Mouse (Mus musculus) lung, embryonic 15.5 days (tissue): ENCODE results near the gene Gm11437. TPM values are rescaled to one million over a fixed set of nuclear protein-coding genes. Genes with fewer than 3 reads are reported as not detected.

Experiments
- ATAC-seq: fragments of 200-750 bp; cut with Nextera tagmentation; 2 replicates; pipeline ENCODE4 v1.8.0; 2017; ENCODE audit warnings: moderate number of reproducible peaks, borderline replicate concordance; ENCODE audit not compliant: low FRiP score, low TSS enrichment; ENCODE audit errors: extremely low read depth
- H3K27ac ChIP-seq: fragments of 300-500 bp; sonication (generic); 2 replicates; pipeline ENCODE4 v1.5.1; 2015; ENCODE audit warnings: moderate library complexity, mild to moderate bottlenecking, inconsistent platforms
- H3K27me3 ChIP-seq: fragments of 300-500 bp; sonication (generic); 2 replicates; pipeline ENCODE4 v1.6.1; 2015; ENCODE audit warnings: inconsistent platforms
- H3K36me3 ChIP-seq: fragments of 300-500 bp; sonication (generic); 2 replicates; pipeline ENCODE4 v1.6.1; 2015; ENCODE audit warnings: inconsistent platforms
- H3K4me1 ChIP-seq: fragments of 300-500 bp; sonication (generic); 2 replicates; pipeline ENCODE4 v1.6.1; 2015; ENCODE audit warnings: inconsistent platforms
- H3K4me2 ChIP-seq: fragments of 300-500 bp; sonication (generic); 2 replicates; pipeline ENCODE4 v1.6.1; 2015; ENCODE audit warnings: inconsistent platforms, mild to moderate bottlenecking, moderate library complexity
- H3K4me3 ChIP-seq: fragments of 300-500 bp; sonication (generic); 2 replicates; pipeline ENCODE4 v1.5.1; 2015; ENCODE audit warnings: mild to moderate bottlenecking, inconsistent platforms
- H3K9ac ChIP-seq: fragments of 300-500 bp; sonication (generic); 2 replicates; pipeline ENCODE4 v1.6.1; 2015; ENCODE audit warnings: inconsistent platforms
- H3K9me3 ChIP-seq: fragments of 300-500 bp; sonication (generic); 2 replicates; pipeline ENCODE4 v1.6.1; 2016; ENCODE audit warnings: inconsistent platforms
- WGBS: fragments of 180-500 bp; shearing (Covaris S2); methylation state at CpG from one replicate; pipeline ENCODE4 v1.1.7; 2015; 5-methylcytosine and 5-hydroxymethylcytosine counted together
- polyA plus RNA-seq: library from polyadenylated mRNA; unstranded; fragments of >200 nt; fragmentation: Nextera tagmentation; extraction: Ambion mirVana; gene quantifications from 2 replicates; pipeline ENCODE4 v1.2.1, GENCODE M21; 2015

Gm11437 gene
- polyA plus RNA-seq, 1 experiment from 2014 or later, result 0.11 TPM

DNA sequence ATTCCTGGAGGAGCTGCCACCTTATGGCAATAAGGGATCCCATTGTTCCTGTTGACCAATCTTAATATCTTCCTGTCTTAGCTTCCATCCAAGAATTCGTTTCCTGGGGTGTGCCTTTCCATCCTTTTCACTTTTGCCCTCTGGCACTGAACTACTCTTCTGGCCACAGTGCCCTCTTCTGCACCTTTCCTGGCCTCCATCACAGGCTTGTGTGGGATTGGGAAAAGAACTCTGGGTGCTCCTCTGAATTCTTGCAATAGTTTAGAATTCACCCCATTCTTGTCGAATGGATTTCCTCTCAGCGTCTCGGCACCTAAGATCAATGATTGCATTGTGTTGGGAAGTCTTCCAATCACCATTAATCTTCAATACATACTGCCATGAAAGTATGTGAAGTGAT is 11.3 kb upstream of the Gm11437 start:
- H3K9me3 ChIP-seq, result no peaks in the 10 kb centered on the region
- H3K27ac ChIP-seq, result no peak overlapping the region
- H3K4me2 ChIP-seq, result peak overlapping the region; percentile 82
- WGBS, result 20% methylated on average over 4 of the region's 4 CpGs
- H3K4me3 ChIP-seq, result peak overlapping the region; percentile 91; the same call in 1 of the 2 replicates
- no peak for ATAC-seq
- H3K36me3 ChIP-seq, result no peaks in the 10 kb centered on the region
- peak overlapping the region; percentile 38; the same call in 1 of the 2 replicates for H3K9ac ChIP-seq
- H3K4me1 ChIP-seq, result peaks cover 23% of the 10 kb centered on the region
- H3K27me3 ChIP-seq, result no peaks in the 10 kb centered on the region

DNA sequence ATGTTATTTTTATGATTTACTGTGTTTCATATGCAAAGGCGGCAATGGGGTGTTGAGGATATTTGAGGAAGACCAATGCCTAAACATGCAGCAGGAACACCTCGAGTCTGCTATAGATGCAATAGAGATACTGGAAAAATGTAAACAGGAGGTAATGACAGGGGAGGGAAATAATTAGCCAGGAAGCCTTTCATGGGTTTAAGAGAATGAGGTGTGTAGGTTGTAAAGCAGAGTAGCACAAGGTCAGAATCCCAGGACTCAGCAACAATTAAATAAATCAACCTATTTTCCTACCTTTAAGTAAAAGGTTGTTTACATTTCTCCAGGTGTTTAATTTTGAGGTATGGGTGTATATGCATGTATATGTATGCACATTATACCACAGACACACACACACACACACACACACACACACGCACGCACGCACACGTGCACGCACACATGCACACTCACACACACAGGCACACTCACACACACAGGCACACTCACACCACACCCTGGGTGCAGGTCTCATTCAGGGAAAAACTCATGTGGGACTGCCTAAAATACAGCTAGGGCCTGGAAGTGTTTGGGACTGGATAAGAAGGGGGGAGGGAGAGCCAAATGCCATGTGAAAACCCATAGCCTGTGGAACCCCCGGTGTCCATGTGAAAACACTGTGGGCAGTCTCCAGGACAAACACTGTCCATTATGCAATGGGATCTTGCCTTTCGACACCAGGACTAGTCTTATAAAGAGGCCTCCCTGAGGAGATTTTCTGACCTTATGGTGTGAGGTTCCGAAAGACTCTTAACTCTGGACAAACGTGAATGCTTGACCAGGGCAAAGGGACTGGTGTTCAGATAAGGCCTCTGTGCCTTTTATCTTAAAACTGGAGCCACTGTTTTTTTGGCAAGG is 5.5 kb upstream of the Gm11437 start:
- H3K9me3 ChIP-seq, result no peaks in the 10 kb centered on the region
- no peaks in the 10 kb centered on the region for H3K27me3 ChIP-seq
- no peak for ATAC-seq

DNA sequence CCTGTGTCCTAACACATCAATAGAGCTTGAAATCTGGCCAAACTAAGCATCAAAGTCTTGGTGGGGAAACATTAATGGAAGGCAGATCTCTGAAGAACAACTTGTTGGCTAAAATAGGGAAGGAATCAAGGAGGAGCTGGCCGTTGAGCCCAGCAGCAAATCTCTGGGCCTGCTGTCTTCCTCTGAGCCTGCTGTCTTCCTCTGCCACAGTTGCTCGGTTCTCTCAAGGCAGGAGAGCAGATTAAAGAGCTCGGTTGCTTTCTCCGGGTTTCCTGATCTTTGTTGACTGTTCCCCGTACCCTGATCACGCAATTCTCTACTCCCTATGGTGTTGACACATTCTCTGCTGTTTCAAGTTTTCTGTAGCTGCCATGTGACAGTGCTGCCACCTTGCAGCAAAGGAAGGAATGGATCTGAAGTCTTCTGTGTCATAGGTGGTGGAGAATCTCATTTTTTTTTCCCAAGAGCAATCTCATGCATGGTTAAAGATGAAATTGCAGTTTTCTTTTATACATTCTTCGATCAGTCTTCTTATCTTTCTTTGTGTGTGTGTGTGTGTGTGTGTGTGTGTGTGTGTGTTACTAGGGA is 1.5 kb upstream of the Gm11437 start:
- peak overlapping the region; percentile 33; the same call in 1 of the 2 replicates for H3K4me2 ChIP-seq
- no peak overlapping the region for H3K9ac ChIP-seq
- no peak for ATAC-seq
- WGBS, result 20% methylated on average over 7 of the region's 7 CpGs
- H3K9me3 ChIP-seq, result no peaks in the 10 kb centered on the region
- no peaks in the 10 kb centered on the region for H3K36me3 ChIP-seq
- H3K27me3 ChIP-seq, result no peaks in the 10 kb centered on the region
- H3K4me1 ChIP-seq, result no peaks in the 10 kb centered on the region
- no peak overlapping the region for H3K27ac ChIP-seq
- no peak overlapping the region for H3K4me3 ChIP-seq

More for the DNA sequence above, 5.5 kb upstream of the Gm11437 start:
- Histone ChIP-seq H3K4me1 (no peaks in the 10 kb centered on the region), H3K36me3 (no peaks in the 10 kb centered on the region), H3K27ac (no peak overlapping the region), H3K4me2 (no peak overlapping the region), H3K4me3 (no peak overlapping the region), H3K9ac (no peak overlapping the region)
- WGBS, result 64% methylated on average over 11 of the region's 11 CpGs

DNA sequence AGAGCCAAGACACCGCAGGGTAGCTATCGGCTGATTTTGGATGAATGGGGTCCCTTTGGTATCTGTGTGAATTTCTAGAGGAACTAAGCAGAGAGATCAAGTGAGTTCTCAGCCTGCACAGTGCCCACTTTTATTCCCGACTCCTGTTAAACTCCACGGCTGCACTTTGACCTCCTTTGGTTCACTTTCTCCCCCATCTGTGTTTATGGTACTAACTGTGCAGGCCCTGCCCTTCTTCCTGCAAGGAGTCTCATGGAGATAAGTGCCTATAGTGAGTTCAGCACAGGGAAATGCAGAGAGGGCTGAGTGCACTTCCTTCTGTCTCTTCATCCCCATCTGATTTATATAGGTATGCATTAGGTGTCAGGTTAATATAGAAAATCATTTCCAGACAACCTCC is 2.7 kb downstream of the Gm11437 start:
- no peak for ATAC-seq
- 49% methylated on average over 4 of the region's 4 CpGs for WGBS
- Histone ChIP-seq H3K27me3 (no peaks in the 10 kb centered on the region), H3K27ac (no peak overlapping the region), H3K9ac (no peak overlapping the region), H3K36me3 (no peaks in the 10 kb centered on the region), H3K4me3 (no peak overlapping the region), H3K4me2 (no peak overlapping the region), H3K4me1 (no peaks in the 10 kb centered on the region), H3K9me3 (no peaks in the 10 kb centered on the region)

DNA sequence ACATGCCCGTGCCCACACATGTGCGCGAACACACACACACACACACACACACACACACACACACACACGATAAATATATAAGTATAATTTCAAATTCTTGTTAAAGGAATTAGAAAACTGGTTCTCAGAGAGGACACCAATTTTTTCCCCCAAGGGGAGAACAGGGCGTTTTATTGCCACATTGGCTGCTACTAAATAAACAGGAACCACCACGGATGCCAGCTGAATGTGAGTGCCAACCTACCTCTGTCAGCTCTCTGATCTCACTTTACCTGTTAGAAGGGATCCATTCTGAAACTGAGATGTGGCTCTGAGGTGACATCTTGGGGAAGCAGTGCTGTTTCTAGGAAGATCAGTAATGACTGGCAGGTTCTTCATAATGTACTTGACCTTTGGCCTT is 3.2 kb downstream of the Gm11437 start:
- no peaks in the 10 kb centered on the region for H3K9me3 ChIP-seq
- no peak overlapping the region for H3K9ac ChIP-seq
- H3K27ac ChIP-seq, result no peak overlapping the region
- H3K4me2 ChIP-seq, result no peak overlapping the region
- H3K36me3 ChIP-seq, result no peaks in the 10 kb centered on the region
- no peak overlapping the region for H3K4me3 ChIP-seq
- H3K27me3 ChIP-seq, result no peaks in the 10 kb centered on the region
- 77% methylated on average over 6 of the region's 6 CpGs for WGBS
- no peaks in the 10 kb centered on the region for H3K4me1 ChIP-seq
- no peak for ATAC-seq

DNA sequence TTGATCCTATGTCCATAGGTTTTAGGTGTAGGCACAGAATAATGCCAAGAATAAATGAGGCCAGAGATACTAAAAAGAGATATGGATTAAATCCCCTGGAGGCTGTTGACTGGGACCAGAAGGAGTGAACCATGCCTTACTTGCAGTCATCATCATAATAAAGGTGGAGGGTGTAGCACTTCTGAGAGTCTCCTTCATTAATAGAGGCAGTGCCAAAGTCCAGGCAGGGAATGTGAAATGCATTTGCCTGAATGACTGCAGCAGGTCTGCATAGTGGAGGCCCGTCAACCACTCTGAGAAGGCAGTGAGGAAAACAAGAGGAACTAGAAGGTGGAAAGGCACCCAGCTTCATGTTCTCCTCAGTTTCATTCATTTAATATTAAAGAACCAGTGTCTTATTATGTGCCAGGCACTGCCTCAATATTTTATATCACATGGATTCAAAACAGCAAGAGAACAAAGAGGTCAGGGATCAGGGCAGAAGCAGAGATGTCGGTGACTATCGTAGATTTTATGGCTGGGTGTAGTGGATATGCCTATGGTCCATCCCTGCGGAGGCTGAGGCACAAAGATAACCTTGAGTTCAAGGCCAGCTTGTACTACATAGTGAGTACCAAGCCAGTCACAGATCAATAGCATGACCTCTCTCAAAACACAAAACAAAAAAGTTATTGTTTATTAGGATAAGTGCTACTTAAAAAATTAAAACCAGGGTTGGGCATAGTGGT is 10.6 kb downstream of the Gm11437 start:
- 91% methylated on average over 4 of the region's 4 CpGs for WGBS

DNA sequence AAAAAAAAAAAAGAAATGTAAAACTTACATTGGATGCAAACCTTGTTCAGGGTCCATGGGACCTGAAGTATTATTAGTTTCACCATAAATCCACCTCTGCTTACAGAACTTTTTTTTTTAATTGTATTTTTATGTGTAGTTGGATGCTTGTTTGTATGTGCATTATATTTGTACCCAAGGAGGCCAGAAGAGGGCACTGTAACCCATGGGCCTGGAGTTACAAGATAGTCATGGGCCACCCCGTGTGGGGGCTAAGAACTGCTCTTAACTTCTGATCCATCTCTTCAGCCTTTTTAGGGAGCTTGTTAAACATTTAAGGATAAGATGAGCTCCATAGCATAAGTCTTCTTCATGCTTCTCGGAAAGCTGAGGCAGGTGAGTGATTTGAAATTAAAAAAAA is 16.4 kb downstream of the Gm11437 start:
- 58% methylated on average over 2 of the region's 2 CpGs for WGBS
- no peaks in the 10 kb centered on the region for H3K27me3 ChIP-seq
- no peak overlapping the region for H3K4me2 ChIP-seq
- H3K4me1 ChIP-seq, result no peaks in the 10 kb centered on the region
- no peak overlapping the region for H3K4me3 ChIP-seq
- ATAC-seq, result no peak
- no peaks in the 10 kb centered on the region for H3K9me3 ChIP-seq
- no peaks in the 10 kb centered on the region for H3K36me3 ChIP-seq
- H3K9ac ChIP-seq, result no peak overlapping the region
- no peak overlapping the region for H3K27ac ChIP-seq

More for the DNA sequence above, 10.6 kb downstream of the Gm11437 start:
- Histone ChIP-seq H3K4me3 (no peak overlapping the region), H3K36me3 (no peaks in the 10 kb centered on the region), H3K27ac (no peak overlapping the region), H3K27me3 (no peaks in the 10 kb centered on the region), H3K4me1 (no peaks in the 10 kb centered on the region), H3K9ac (no peak overlapping the region), H3K9me3 (no peaks in the 10 kb centered on the region), H3K4me2 (no peak overlapping the region)
- ATAC-seq, result no peak

DNA sequence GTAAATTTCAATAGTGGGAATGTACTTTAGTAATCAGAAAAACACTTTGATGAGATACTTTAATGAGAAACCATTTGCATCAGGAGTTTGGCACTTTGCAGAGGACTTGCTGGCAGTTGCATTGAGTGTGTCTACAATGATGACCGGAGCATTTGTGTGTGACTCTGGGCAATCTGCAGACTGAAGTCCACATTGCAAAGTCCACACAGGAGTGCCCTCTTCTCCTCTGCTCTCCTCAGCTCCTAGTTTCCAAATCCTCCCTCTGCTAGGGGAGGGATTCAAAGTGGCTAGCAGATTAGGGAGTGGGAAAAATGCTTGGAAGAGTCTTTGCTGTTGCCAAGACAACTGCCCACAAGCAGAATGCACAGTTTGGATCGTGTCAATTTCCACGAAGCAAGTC is 21.2 kb downstream of the Gm11437 start:
- no peak overlapping the region for H3K9ac ChIP-seq
- H3K36me3 ChIP-seq, result no peaks in the 10 kb centered on the region
- no peak for ATAC-seq
- no peaks in the 10 kb centered on the region for H3K27me3 ChIP-seq
- 63% methylated on average over 3 of the region's 3 CpGs for WGBS
- no peaks in the 10 kb centered on the region for H3K4me1 ChIP-seq
- no peak overlapping the region for H3K4me2 ChIP-seq
- no peak overlapping the region for H3K4me3 ChIP-seq
- H3K9me3 ChIP-seq, result no peaks in the 10 kb centered on the region
- no peak overlapping the region for H3K27ac ChIP-seq

DNA sequence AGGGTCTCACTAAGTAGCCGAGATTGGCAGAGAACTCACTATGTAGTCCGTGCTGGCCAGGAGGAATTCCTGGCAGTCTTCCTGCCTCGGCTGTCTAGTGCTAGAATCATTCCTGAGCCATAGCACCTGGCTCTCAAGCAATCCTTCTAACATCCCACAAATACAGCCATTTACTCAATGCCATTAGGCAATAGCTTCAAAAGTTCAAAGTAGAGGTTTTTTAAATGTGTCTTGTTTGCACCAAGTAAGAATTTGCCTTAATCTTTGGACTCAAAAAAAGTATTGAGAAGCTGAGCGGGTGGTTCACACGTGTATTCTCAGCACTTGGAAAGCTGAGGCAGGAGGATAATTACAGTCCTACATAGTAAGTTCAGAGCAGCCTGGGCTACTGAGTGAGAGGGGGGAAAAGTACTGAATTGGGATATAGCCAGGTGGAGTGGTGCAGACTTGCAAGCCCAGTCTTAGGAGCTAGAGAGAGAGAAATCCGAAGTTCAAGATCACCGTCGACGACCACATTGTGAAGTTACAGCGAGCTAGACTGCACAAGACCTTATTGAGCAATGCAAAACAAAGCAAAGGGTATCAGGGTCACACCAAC is 22.0 kb downstream of the Gm11437 start:
- H3K4me3 ChIP-seq, result no peak overlapping the region
- WGBS, result 66% methylated on average over 10 of the region's 10 CpGs
- no peaks in the 10 kb centered on the region for H3K27me3 ChIP-seq
- no peak for ATAC-seq
- no peak overlapping the region for H3K9ac ChIP-seq
- H3K4me2 ChIP-seq, result no peak overlapping the region
- no peaks in the 10 kb centered on the region for H3K4me1 ChIP-seq
- H3K27ac ChIP-seq, result no peak overlapping the region
- no peaks in the 10 kb centered on the region for H3K36me3 ChIP-seq
- H3K9me3 ChIP-seq, result no peaks in the 10 kb centered on the region

DNA sequence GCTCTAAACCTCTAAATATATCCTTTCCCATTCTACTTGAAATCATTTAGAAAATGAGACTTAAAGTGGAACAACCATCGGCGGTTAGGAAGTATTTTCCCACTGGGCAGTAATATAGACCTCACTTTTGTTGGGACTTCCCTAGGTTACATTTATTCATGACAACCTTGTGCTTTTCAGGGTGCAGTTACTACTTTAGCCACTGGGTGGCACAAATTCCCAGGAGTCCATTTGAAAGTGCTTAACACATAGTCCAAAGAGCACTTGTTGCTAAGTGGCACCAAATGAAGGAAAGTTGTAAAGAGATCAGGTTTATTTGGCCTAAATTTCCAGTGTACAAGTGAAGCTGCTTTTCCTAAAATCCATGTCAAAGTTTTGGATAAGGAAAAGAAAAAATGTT is 25.5 kb downstream of the Gm11437 start:
- no peak for ATAC-seq
- Histone ChIP-seq H3K36me3 (no peaks in the 10 kb centered on the region), H3K9ac (no peak overlapping the region), H3K27me3 (no peaks in the 10 kb centered on the region), H3K4me1 (no peaks in the 10 kb centered on the region), H3K9me3 (no peaks in the 10 kb centered on the region), H3K27ac (no peak overlapping the region), H3K4me2 (no peak overlapping the region), H3K4me3 (no peak overlapping the region)
- WGBS, result 45% methylated on average over 2 of the region's 2 CpGs

DNA sequence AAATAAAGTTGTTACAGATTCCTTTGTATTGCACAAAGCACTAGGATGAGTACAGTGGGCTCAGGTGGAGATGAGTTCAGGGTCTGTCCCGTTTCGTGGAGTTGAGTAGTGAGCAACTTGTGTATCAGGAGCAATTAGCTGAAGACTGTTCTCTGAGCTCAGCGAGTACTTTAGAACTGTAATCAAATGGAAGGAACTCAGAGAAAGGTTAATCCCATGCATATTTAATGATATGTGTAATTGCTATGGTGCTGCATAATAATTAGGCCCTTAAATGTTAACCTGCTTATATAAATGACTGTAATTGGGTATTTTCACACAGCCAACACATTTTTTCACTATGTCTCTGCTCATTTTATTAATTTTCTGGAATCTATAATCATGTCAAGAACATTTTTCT is 30.8 kb downstream of the Gm11437 start:
- Histone ChIP-seq H3K9ac (no peak overlapping the region), H3K36me3 (no peaks in the 10 kb centered on the region), H3K4me2 (no peak overlapping the region), H3K4me1 (no peaks in the 10 kb centered on the region), H3K4me3 (no peak overlapping the region), H3K27me3 (no peaks in the 10 kb centered on the region), H3K9me3 (no peaks in the 10 kb centered on the region), H3K27ac (no peak overlapping the region)
- ATAC-seq, result no peak
- 80% methylated on average over 3 of the region's 3 CpGs for WGBS
